Mouse (Mus musculus): ENCODE results near the gene Gdf7. TPM values are rescaled to one million over a fixed set of nuclear protein-coding genes. Genes with fewer than 3 reads are reported as not detected.
A peak's percentile ranks its signal among the peaks of the same experiment; 100 is the strongest.

The Gdf7 gene
- polyA plus RNA-seq, 1 experiment from 2014 or later, result 0.85 TPM

- H3K9me3 ChIP-seq (replicated peaks), result no peaks in the 10 kb centered on the region
- peaks cover 13% of the 10 kb centered on the region for H3K4me1 ChIP-seq
- H3K27me3 ChIP-seq, result peaks cover 25% of the 10 kb centered on the region
- H3K9ac ChIP-seq, result no peak overlapping the region
- no peak overlapping the region for H3K27ac ChIP-seq (replicated peaks)
- no peak overlapping the region for H3K4me2 ChIP-seq (replicated peaks)
- no peak overlapping the region for H3K4me3 ChIP-seq (replicated peaks)
- H3K36me3 ChIP-seq, result no peaks in the 10 kb centered on the region
- ATAC-seq (ENCODE audit: insufficient number of reproducible peaks, low FRiP score, low TSS enrichment, low read depth), result no peak
- 41% methylated on average over 17 of the region's 17 CpGs for WGBS
Measured at GRCm38 (mm10) chr12:8310992-8311391, 9.2 kb upstream of the Gdf7 start.

GRCm38 (mm10) chr12:8306910-8307309 is 5.2 kb upstream of the Gdf7 start:
- Histone ChIP-seq H3K27ac (replicated peaks) (no peak overlapping the region), H3K27me3 (peaks cover 63% of the 10 kb centered on the region), H3K9ac (no peak overlapping the region), H3K4me3 (replicated peaks) (no peak overlapping the region), H3K4me1 (peaks cover 9% of the 10 kb centered on the region), H3K36me3 (no peaks in the 10 kb centered on the region), H3K4me2 (replicated peaks) (no peak overlapping the region), H3K9me3 (replicated peaks) (no peaks in the 10 kb centered on the region)
- no peak for ATAC-seq (ENCODE audit: insufficient number of reproducible peaks, low FRiP score, low TSS enrichment, low read depth)
- WGBS, result 63% methylated on average over 1 of the region's 1 CpGs

DNA sequence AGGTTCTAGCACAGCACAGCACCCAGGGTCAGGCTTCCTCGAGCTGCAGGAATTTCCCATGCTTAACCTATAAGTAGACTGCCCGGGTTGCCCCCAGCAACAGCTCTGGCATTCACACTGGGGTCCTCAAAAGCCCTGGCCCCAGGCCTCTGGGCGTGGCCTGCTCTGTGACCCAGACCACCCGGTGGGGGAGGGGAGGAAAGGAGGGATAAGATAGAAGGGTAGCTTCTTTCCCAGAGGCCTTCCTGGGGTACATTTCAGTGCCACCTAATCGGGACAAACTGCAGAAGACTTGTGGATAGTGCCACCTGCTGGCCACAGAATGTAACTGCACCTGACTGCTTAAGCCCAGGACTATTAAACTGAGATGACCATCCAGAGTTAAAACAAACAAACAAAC is 4.7 kb upstream of the Gdf7 start:
- Histone ChIP-seq H3K4me3 (replicated peaks) (no peak overlapping the region), H3K4me2 (replicated peaks) (no peak overlapping the region), H3K4me1 (peaks cover 13% of the 10 kb centered on the region), H3K27ac (replicated peaks) (no peak overlapping the region), H3K36me3 (no peaks in the 10 kb centered on the region), H3K27me3 (peaks cover 63% of the 10 kb centered on the region), H3K9ac (no peak overlapping the region), H3K9me3 (replicated peaks) (no peaks in the 10 kb centered on the region)
- 5% methylated on average over 5 of the region's 5 CpGs for WGBS
- no peak for ATAC-seq (ENCODE audit: insufficient number of reproducible peaks, low FRiP score, low TSS enrichment, low read depth)

DNA sequence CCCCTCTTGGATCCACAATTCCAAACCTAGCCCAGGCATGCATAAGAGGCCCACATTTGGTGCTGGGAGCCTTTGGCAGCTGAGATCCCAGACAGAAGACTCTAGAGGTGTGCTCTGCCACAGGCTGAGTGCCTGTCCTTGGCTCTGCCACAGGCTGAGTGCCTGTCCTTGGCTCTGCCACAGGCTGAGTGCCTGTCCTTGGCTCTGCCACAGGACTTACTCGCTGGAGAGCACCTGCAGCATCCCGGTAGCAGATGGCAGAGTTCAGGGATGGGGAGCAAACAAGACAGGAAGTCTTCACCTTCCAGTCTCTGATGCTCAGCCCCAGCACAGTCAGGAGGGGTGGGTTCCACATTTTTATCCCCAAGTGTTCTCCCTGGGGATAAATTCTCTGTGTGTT is 3.5 kb upstream of the Gdf7 start:
- WGBS, result 38% methylated on average over 2 of the region's 2 CpGs
- H3K4me3 ChIP-seq (replicated peaks), result no peak overlapping the region
- no peaks in the 10 kb centered on the region for H3K36me3 ChIP-seq
- no peak overlapping the region for H3K9ac ChIP-seq
- no peak overlapping the region for H3K4me2 ChIP-seq (replicated peaks)
- no peak overlapping the region for H3K27ac ChIP-seq (replicated peaks)
- no peak for ATAC-seq (ENCODE audit: insufficient number of reproducible peaks, low FRiP score, low TSS enrichment, low read depth)
- H3K27me3 ChIP-seq, result peaks cover 65% of the 10 kb centered on the region
- H3K4me1 ChIP-seq, result peaks cover 18% of the 10 kb centered on the region
- no peaks in the 10 kb centered on the region for H3K9me3 ChIP-seq (replicated peaks)

DNA sequence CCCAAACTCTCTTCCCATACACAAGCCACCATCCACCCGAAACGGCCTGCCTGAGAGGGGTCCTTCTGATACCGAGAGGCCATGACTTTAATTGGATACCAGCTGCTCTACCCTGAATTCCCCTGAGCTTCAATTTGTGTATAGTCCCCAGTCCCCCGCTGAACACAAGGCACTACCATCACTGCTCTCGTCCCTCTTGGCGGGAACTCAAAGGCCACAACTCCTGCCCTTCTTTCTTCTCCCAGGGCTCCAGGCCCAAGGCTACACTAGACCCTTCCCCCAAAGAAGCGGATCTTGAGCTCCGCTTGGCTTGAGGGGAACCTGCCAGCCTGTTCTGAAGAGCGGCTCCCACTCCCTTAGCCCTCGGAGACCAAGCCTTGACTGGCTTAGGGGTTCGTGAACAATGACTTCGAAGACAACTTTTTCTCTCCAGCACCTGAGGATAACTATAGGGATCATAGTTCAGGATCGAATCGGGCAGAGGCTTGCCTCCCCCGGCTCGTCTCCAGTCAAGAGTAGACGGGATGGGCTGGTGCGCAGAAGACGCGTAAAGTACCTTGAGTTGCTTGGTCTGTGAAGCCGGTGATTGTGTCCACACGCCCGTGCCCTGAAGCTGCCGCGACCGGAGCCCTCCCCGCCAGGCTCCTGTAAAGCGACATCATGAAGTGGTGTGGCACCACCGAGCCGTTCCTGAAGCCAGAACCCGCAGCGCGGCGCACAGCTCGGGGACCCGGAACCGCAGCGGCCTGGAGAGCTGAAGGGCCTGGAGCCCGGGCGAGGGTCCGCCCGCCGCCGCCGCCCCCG is 541 bp downstream of the Gdf7 start:
- Histone ChIP-seq H3K27me3 (peaks cover 95% of the 10 kb centered on the region), H3K4me2 (replicated peaks) (peak overlapping the region; percentile 88), H3K36me3 (no peaks in the 10 kb centered on the region), H3K9me3 (replicated peaks) (no peaks in the 10 kb centered on the region), H3K9ac (no peak overlapping the region; the same call in 1 of the 2 replicates), H3K4me3 (replicated peaks) (peak overlapping the region; percentile 52), H3K4me1 (peaks cover 42% of the 10 kb centered on the region), H3K27ac (replicated peaks) (no peak overlapping the region)
- no peak for ATAC-seq (ENCODE audit: insufficient number of reproducible peaks, low FRiP score, low TSS enrichment, low read depth)
- 5% methylated on average over 46 of the region's 46 CpGs for WGBS

GRCm38 (mm10) chr12:8300521-8300920 is 1.2 kb downstream of the Gdf7 start:
- no peak overlapping the region for H3K4me2 ChIP-seq (replicated peaks)
- no peaks in the 10 kb centered on the region for H3K9me3 ChIP-seq (replicated peaks)
- H3K9ac ChIP-seq, result no peak overlapping the region
- H3K27me3 ChIP-seq, result peaks cover 93% of the 10 kb centered on the region
- H3K4me3 ChIP-seq (replicated peaks), result peak overlapping the region; percentile 42
- peaks cover 44% of the 10 kb centered on the region for H3K4me1 ChIP-seq
- no peak for ATAC-seq (ENCODE audit: insufficient number of reproducible peaks, low FRiP score, low TSS enrichment, low read depth)
- WGBS, result 57% methylated on average over 5 of the region's 5 CpGs
- H3K27ac ChIP-seq (replicated peaks), result no peak overlapping the region
- no peaks in the 10 kb centered on the region for H3K36me3 ChIP-seq

GRCm38 (mm10) chr12:8300111-8300480 is 1.7 kb downstream of the Gdf7 start:
- no peaks in the 10 kb centered on the region for H3K9me3 ChIP-seq (replicated peaks)
- H3K27ac ChIP-seq (replicated peaks), result no peak overlapping the region
- WGBS, result 31% methylated on average over 10 of the region's 10 CpGs
- no peak overlapping the region for H3K9ac ChIP-seq
- peaks cover 93% of the 10 kb centered on the region for H3K27me3 ChIP-seq
- no peaks in the 10 kb centered on the region for H3K36me3 ChIP-seq
- peak overlapping the region; percentile 23; the same call in 1 of the 2 replicates for H3K4me2 ChIP-seq (replicated peaks)
- peak overlapping the region; percentile 42 for H3K4me3 ChIP-seq (replicated peaks)
- no peak for ATAC-seq (ENCODE audit: insufficient number of reproducible peaks, low FRiP score, low TSS enrichment, low read depth)
- peaks cover 48% of the 10 kb centered on the region for H3K4me1 ChIP-seq

DNA sequence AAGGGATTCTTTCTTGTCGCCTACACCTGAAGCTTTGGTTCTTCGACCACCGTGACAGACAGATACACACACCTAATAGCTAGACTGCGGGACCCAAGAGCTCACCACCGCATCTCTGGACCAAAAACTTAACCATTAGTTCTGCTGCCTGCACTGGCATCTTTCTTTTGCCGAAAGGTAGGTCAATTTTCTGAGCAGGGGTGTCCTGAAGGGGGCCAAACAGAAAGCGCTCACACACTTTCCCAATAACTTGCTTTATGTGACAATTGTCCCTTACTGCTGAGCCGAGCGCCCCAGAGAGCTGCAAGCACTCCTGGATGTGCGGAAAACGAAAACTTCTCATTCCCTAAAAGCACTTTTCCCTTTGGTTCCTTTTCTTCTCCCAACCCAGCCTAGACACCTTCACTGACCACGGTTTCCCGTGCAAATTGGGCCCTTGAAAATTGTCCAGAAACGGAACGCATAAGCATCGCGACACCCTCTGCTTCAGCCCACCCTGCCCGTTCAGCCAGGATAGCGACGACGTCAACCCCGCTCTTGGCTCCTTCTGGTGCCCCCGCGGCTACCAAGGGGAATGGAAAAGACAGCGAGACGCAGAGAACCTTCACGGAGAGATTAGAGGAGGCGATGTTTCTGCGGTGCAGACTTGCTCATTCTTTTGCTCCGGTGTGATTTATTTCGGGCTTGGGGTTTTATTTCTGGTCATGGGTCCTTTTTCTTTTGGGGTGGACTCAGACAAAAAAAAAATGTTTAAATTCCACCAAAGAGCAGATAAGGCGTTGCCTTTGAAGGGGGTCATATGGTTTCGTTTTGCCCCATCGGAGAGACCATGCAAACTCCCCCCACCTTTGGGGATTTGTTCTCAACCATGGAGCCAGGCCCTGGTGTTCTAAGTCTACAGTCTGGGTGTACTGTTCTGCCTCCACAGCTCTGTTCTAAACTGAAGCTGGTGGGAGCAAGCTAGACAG is 2.3 kb downstream of the Gdf7 start:
- 8% methylated on average over 34 of the region's 34 CpGs for WGBS
- Histone ChIP-seq H3K36me3 (no peaks in the 10 kb centered on the region), H3K4me3 (replicated peaks) (peak overlapping the region; percentile 42), H3K27me3 (peaks cover 94% of the 10 kb centered on the region), H3K9me3 (replicated peaks) (no peaks in the 10 kb centered on the region), H3K27ac (replicated peaks) (no peak overlapping the region), H3K4me1 (peaks cover 50% of the 10 kb centered on the region), H3K9ac (no peak overlapping the region), H3K4me2 (replicated peaks) (peak overlapping the region; percentile 23)
- ATAC-seq (ENCODE audit: insufficient number of reproducible peaks, low FRiP score, low TSS enrichment, low read depth), result no peak

- Histone ChIP-seq H3K27ac (replicated peaks) (no peak overlapping the region), H3K4me2 (replicated peaks) (peak overlapping the region; percentile 65), H3K9ac (no peak overlapping the region), H3K4me1 (peaks cover 50% of the 10 kb centered on the region), H3K27me3 (peaks cover 94% of the 10 kb centered on the region), H3K36me3 (no peaks in the 10 kb centered on the region), H3K4me3 (replicated peaks) (peak overlapping the region; percentile 42), H3K9me3 (replicated peaks) (no peaks in the 10 kb centered on the region)
- no peak for ATAC-seq (ENCODE audit: insufficient number of reproducible peaks, low FRiP score, low TSS enrichment, low read depth)
- WGBS, result 2% methylated on average over 81 of the region's 85 CpGs
Measured at GRCm38 (mm10) chr12:8298361-8299142, 3.2 kb downstream of the Gdf7 start.

DNA sequence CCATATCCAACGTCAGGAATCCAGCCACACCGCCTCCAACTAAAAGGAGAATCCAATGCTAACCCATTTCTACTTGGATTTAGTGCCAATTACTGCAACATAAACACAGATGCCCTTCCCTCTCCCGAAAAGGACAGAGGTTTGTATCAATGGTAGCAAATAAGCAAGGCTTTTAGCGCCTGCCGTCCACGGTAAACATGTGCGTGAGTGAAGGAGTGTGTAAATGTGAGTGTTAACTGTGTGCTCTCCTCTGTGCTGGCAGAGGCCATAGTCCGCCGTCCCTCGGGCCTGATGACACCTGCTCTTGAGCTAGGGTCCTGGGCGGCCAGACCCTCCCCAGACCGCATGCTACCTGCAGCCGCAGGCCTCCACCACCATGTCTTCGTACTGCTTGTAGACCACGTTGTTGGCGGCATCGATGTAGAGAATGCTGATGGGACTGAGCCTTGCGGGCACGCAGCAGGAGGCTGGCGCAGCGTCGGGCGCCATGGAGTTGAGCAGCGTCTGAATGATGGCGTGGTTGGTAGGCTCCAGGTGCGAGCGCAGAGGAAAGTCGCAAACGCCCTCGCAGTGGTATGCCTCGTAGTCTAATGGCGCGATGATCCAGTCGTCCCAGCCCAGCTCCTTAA is 4.1 kb downstream of the Gdf7 start:
- WGBS, result 10% methylated on average over 34 of the region's 34 CpGs
- Histone ChIP-seq H3K4me2 (replicated peaks) (peak overlapping the region; percentile 65), H3K36me3 (no peaks in the 10 kb centered on the region), H3K27me3 (peaks cover 85% of the 10 kb centered on the region), H3K4me3 (replicated peaks) (peak overlapping the region; percentile 42), H3K9ac (no peak overlapping the region), H3K27ac (replicated peaks) (no peak overlapping the region), H3K4me1 (peaks cover 50% of the 10 kb centered on the region), H3K9me3 (replicated peaks) (no peaks in the 10 kb centered on the region)
- ATAC-seq (ENCODE audit: insufficient number of reproducible peaks, low FRiP score, low TSS enrichment, low read depth), result no peak

Data from embryonic facial prominence, embryonic 15.5 days (tissue).